Mouse (Mus musculus) MN1 (cell line): ENCODE data around the gene Kcnma1.

ENCODE experiments used
- DNase-seq: peaks from one replicate; pipeline ENCODE4 v3.0.0-alpha.2; 2016; ENCODE audit warnings: low spot score

The Kcnma1 gene

GRCm38 (mm10) chr14:23688513-23688912 is 325.8 kb downstream of the Kcnma1 start:
- no peak for DNase-seq

DNA sequence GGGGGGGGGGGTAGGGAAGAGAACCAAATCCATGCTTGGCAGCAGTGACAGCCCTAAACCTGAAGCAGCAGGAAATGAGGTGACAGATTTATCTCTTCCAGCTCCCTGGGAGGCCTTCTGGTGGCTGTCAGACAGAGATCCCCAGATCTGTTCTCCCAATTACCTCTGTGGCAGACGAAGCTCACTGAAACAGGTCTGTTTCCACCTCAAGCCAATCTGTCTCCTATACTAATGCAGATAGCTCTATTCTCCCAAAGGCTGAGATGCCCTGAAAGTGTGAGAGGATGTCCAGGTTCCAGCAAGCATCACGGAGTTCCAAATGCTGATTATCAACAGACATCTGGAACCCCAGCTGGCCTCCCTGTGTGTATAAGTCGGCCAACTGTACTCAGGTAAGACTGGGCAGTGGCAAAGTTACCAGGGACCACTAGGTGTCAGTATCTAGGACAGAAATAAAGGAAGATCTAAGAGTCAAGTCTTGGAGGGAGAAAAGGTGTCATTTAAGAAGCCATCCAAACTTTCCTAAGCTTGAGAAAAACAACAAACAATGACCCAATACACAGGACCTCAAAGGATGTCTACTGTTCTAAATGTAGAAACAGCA is 329.7 kb downstream of the Kcnma1 start:
- no peak for DNase-seq

- no peak for DNase-seq
These were observed 331.5 kb downstream of the Kcnma1 start for GRCm38 (mm10) chr14:23682758-23683157.

DNA sequence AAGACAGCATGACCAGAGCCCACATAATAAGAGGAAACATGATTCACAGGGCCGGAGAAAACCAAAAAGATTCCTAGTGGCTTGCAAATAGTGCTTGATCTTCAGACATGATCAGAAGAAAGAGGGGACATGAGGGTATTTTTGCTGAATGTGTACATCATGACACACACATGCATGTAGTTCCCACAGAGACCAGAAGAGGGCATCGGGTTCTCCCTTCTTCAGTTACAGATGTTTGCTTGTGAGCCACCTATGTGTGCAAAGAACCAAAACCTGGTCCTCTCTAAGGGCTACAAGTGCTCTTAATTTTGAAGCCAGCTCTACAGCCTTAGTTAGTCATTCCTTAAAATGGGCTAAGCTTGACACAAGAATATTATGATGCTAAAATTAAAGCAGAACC is 334.9 kb downstream of the Kcnma1 start:
- no peak for DNase-seq

- DNase-seq, result no peak
These were observed 347.9 kb downstream of the Kcnma1 start for GRCm38 (mm10) chr14:23666420-23666819.

- DNase-seq, result no peak
These were observed 362.6 kb downstream of the Kcnma1 start for GRCm38 (mm10) chr14:23651682-23652081.

GRCm38 (mm10) chr14:23650126-23650525 is 364.2 kb downstream of the Kcnma1 start:
- DNase-seq, result no peak

DNA sequence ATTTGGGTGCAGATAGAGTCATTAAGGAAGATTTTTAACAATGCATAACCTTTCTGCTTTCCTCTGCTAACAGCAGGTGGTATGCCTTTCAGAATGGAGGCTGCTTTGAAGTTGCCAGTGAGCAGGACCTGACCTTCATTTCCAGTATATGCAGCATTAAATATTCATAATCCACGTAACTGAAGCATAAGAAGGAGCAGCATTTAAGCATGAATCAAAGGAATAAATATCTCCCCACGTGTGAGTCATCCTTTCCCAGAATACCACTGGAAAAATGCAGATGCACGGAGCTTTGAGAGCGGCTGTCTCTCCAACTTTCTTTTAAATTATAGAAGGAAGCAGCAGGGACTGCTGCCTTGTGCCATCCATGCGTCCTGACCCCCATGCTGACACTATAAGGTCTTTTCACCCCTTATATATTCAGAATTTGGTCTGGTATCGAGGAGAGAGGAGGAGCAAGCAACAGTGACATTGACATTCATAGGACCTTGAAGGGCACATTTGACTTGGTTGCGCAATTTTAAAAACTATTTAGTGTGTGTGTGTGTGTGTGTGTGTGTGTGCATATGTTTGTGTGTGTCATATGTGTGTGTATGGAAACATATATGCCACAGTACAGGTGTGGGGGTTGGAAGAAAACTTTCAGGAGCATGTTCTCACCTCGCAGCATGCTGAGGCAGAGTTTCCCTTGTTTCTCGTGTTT is 368.8 kb downstream of the Kcnma1 start:
- DNase-seq, result no peak

DNA sequence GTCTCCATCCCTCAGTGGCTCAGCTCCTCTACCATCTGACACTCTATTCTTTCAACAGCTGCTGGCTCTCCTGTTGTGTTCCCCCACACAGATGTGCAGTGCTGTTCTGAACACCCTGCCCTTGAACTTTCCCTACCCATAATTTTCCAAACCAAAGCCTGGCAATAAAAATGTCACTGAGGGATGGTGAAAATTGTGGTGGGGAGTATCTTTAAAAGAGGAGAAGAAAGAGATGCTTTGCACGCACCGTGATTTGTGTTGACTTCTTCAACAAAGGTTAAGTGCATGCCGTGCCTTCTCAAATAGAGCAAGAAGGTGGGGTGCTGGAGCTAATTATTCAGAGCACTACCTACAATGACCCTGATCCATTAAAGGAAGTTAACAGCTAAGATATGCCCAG is 371.1 kb downstream of the Kcnma1 start:
- no peak for DNase-seq

DNA sequence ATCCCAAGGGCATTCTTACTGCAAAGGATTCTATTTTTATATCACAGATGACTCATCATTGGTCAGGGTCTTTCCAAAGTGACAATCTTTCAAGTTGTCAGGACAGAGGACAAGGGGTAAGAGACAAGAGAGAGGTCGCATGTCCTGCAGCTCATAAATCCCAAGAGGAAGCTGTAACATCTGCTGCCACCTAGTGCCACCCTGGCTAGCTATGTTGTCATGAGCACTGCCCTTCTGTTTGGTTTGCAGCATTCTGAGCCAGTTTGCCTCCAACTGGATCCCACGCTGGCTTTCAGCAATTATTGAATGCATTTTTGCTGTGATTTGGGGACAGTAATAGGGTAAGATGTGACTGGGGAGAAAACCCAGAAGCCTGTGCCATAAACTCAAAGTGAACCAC is 373.6 kb downstream of the Kcnma1 start:
- DNase-seq, result no peak

GRCm38 (mm10) chr14:23638078-23638695 is 376.1 kb downstream of the Kcnma1 start:
- DNase-seq, result no peak

DNA sequence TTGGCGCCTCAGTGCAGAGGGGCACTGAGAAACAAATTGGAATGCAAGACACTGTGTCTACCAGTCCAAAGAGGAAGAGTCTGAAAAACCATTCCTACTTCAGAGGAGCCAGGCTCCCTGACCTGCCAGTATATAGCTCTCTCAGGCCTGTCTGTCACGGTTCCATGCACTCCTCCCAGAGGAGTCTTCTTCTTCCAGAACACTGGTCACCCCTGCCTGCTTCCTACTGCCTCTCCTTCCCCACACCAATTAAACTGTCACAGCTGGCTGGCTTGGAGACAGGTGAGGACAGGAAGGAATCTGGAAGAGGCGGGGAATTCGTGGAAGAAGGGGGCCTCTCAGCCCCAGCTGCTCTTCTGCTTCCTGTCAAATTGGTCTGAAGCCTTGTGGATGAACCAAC is 378.4 kb downstream of the Kcnma1 start:
- no peak for DNase-seq

DNA sequence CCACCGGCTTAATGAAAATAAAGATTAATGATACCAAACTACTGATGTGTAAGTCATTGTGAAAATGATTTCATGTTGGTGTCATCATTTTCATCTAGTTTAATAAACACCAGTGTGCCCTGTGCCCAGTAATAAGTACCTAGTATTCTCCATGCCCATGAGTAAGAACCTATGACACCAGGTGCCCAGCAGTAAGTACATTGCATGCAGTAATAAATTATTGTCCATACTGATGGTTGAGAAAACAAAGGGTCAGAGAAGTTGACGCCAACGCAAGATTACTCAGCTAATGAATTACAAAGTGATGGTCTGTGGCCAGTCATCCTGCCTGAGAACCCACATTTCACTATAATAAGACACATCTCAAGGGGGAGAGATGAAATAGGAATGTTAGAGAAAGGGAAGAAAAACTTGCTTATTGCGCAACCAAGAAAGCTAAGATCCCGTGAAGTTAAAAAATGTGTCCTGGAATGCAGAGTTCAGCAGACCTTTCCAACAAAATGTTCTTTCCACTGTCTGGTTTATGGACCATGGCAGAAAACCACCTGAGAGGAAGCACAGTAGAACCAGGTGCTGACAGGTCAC is 381.2 kb downstream of the Kcnma1 start:
- DNase-seq, result no peak

- DNase-seq, result no peak
These were observed 387.4 kb downstream of the Kcnma1 start for GRCm38 (mm10) chr14:23626925-23627324.

- no peak for DNase-seq
These were observed 388.2 kb downstream of the Kcnma1 start for GRCm38 (mm10) chr14:23626114-23626513.

- no peak for DNase-seq
These were observed 388.9 kb downstream of the Kcnma1 start for GRCm38 (mm10) chr14:23625436-23625835.

GRCm38 (mm10) chr14:23624455-23624854 is 389.8 kb downstream of the Kcnma1 start:
- DNase-seq, result no peak

DNA sequence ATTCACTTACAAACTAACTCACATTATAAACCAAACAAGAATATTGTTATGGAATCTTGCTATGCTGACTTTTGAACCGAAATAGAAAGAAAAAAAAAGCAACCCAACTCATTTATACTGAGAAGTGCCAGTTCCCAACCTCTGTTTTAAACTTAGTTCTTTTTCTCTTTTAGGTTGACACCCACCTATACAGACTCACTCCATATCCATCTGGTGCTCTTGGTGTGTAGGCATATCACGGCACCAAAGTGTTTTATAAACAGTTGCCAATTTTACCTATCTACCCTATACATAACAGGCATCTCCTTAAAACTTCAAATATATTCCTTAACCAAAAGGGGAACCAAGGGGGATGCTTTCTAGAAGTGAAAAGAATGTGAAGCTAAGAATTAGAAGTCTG is 393.6 kb downstream of the Kcnma1 start:
- DNase-seq, result no peak

GRCm38 (mm10) chr14:23618973-23619372 is 395.3 kb downstream of the Kcnma1 start:
- DNase-seq, result peak; percentile 13

- no peak for DNase-seq
These were observed 396.2 kb downstream of the Kcnma1 start for GRCm38 (mm10) chr14:23618081-23618480.

DNA sequence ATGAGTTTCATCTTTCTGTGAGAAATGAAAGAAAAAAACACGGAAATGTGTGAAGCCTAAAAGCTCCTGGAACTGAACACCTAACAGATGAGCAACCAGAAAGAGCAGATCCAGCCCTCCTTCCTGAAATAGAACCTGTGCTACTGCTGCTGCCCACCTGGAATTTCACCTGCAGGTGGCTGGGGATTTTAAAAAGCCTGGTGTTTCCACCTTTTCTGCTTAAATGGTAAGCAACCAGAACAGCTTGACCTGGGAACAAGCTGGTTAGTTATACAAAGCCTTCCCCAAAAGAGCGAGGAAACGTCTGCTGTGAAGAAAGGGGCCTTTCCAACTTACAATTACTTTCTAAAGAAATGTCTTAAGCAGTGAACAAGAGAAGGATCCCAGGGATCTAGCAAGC is 404.2 kb downstream of the Kcnma1 start:
- no peak for DNase-seq

DNA sequence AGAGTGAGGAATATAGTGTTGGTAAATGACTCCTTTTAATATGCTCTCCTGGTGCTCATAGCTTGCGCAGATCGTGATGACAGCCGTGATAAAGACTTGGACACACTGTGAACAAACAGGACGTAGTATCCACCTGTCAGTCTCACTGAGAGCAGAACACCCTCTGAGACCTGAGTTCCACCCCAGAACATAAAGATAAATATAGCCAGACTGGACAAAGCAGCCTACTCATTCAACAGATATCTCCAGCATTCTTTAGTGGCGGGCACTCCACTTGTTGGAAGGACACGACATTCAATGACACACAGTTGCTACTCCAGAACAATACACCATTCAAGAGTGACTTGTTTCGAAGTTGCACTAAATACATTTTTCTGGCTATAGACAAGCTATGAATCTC is 408.6 kb downstream of the Kcnma1 start:
- DNase-seq, result no peak

- DNase-seq, result no peak
These were observed 411.4 kb downstream of the Kcnma1 start for GRCm38 (mm10) chr14:23602937-23603336.
